9 mouse cellular contexts compared by ENCODE assay signal in the genomic region with DNA sequence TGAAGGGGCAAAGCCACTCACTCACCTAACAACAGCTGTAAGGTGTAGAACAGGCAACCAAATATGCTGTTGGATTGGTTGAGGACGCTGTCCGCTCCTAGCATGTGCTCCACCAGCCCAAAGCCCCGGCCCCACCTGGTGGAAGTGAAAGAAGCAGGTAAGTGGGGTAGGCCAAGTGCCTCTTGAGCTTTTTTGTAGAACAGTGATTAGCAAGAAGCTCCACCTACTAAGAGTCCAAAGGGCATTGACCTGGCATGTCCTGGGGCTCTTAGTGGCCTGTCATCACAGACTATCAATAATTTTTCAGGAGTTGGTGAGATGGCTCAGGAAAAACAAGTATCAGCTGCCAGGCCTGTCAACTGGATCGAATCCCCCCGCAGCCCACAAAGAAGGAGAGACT. TPM values are rescaled to one million over a fixed set of nuclear protein-coding genes. Genes with fewer than 3 reads are reported as not detected.
DNase-seq lines count a peak whose midpoint lies in the region; ATAC-seq lines count a peak whose summit lies in the region.
"Had no signal": no experiment of that assay in that cellular context is flagged by ENCODE, and none has a peak within 500 bp of the region (broad histone marks: within the 10 kb centered on the region; RNA-seq: fewer than 3 reads in every experiment).

No protein-coding gene starts in this region.

- H3K9ac ChIP-seq in heart, embryonic 16.5 days (ENCODE audit: low read length), result peak overlapping the region; percentile 81
- peak overlapping the region; percentile 80 for H3K9ac ChIP-seq in embryonic facial prominence, embryonic 13.5 days
- H3K9ac ChIP-seq in midbrain, embryonic 16.5 days (ENCODE audit: low read depth, low read length), result peak overlapping the region; percentile 77; the same call in 1 of the 2 replicates

- peaks cover 8% of the 10 kb centered on the region for H3K4me1 ChIP-seq in heart, embryonic 16.5 days (ENCODE audit: control insufficient read depth, insufficient read depth, low read length)
- peaks cover 10% of the 10 kb centered on the region for H3K4me1 ChIP-seq in embryonic facial prominence, embryonic 13.5 days
- peaks cover 13% of the 10 kb centered on the region for H3K4me1 ChIP-seq in limb, embryonic 10.5 days
- H3K4me1 ChIP-seq in midbrain, embryonic 16.5 days (ENCODE audit: control insufficient read depth, insufficient read depth, low read length), result peaks cover 8% of the 10 kb centered on the region

- no peaks in the 10 kb centered on the region for H3K9me3 ChIP-seq in heart, embryonic 16.5 days (replicated peaks; ENCODE audit: control insufficient read depth, low read length)
- H3K9me3 ChIP-seq in embryonic facial prominence, embryonic 13.5 days, result no peaks in the 10 kb centered on the region
- H3K9me3 ChIP-seq in limb, embryonic 10.5 days (replicated peaks), result no peaks in the 10 kb centered on the region
- H3K9me3 ChIP-seq in midbrain, embryonic 16.5 days (replicated peaks; ENCODE audit: control insufficient read depth, low read length, poor library complexity, severe bottlenecking), result no peaks in the 10 kb centered on the region

- no peaks in the 10 kb centered on the region for H3K27me3 ChIP-seq in heart, embryonic 16.5 days (ENCODE audit: control insufficient read depth, insufficient read depth, low read length)
- H3K27me3 ChIP-seq in embryonic facial prominence, embryonic 13.5 days, result no peaks in the 10 kb centered on the region
- no peaks in the 10 kb centered on the region for H3K27me3 ChIP-seq in limb, embryonic 10.5 days (ENCODE audit: low read depth, poor library complexity, severe bottlenecking)
- no peaks in the 10 kb centered on the region for H3K27me3 ChIP-seq in midbrain, embryonic 16.5 days (ENCODE audit: control insufficient read depth, insufficient read depth, low read depth, low read length)

- no peak for ATAC-seq in heart, embryonic 16.5 days (replicated peaks; ENCODE audit: extremely low read depth, insufficient read depth, low FRiP score)
- ATAC-seq in embryonic facial prominence, embryonic 13.5 days (ENCODE audit: insufficient number of reproducible peaks, insufficient read depth, low FRiP score, low TSS enrichment, low read depth), result no peak
- ATAC-seq in midbrain, embryonic 16.5 days, result no peak

- H3K27ac ChIP-seq in heart, embryonic 16.5 days (ENCODE audit: low read length), result no peak overlapping the region
- no peak overlapping the region for H3K27ac ChIP-seq in embryonic facial prominence, embryonic 13.5 days
- H3K27ac ChIP-seq in limb, embryonic 10.5 days, result no peak overlapping the region
- no peak overlapping the region; the same call in 1 of the 2 replicates for H3K27ac ChIP-seq in midbrain, embryonic 16.5 days (ENCODE audit: low read length)

- 0 out of 2 replicates have a peak, but pooled peaks cover 5% of the 10 kb centered on the region for H3K36me3 ChIP-seq in heart, embryonic 16.5 days (ENCODE audit: control insufficient read depth, insufficient read depth)
- H3K36me3 ChIP-seq in embryonic facial prominence, embryonic 13.5 days, result peaks cover 28% of the 10 kb centered on the region
- H3K36me3 ChIP-seq in limb, embryonic 10.5 days, result peaks cover 43% of the 10 kb centered on the region
- H3K36me3 ChIP-seq in midbrain, embryonic 16.5 days (ENCODE audit: control insufficient read depth, insufficient read depth, low read length), result peaks cover 13% of the 10 kb centered on the region

- peak overlapping the region; percentile 92 for H3K4me2 ChIP-seq in heart, embryonic 16.5 days (ENCODE audit: low read depth, low read length)
- peak overlapping the region; percentile 80 for H3K4me2 ChIP-seq in embryonic facial prominence, embryonic 13.5 days
- H3K4me2 ChIP-seq in midbrain, embryonic 16.5 days (ENCODE audit: low read length), result peak overlapping the region; percentile 82

- WGBS in heart, embryonic 16.5 days, result 68% methylated on average over 5 of the region's 5 CpGs
- 78% methylated on average over 5 of the region's 5 CpGs for WGBS in embryonic facial prominence, embryonic 13.5 days
- 76% methylated on average over 5 of the region's 5 CpGs for WGBS in limb, embryonic 10.5 days
- WGBS in midbrain, embryonic 16.5 days, result 77% methylated on average over 5 of the region's 5 CpGs

- intact Hi-C loops in heart, postnatal 10 days (cut with DNase I), result no loop called here
- intact Hi-C loops in left cerebral cortex, postnatal 25 days (cut with DNase I), result loop anchor here (2.0 kb wide), 1 partner anchor 18 kb away; a partner anchor contains a TSS

- DNase-seq in heart, postnatal 10 days, result no peak
- no peak for DNase-seq in limb, embryonic 10.5 days (ENCODE audit: low spot score)
- DNase-seq in spleen, adult 18-20 months, result no peak
- no peak for DNase-seq in left cerebral cortex, postnatal 25 days (ENCODE audit: low spot score in 2 of 2)
- no peak for DNase-seq in left cerebral cortex, adult 8-10 months (ENCODE audit: low spot score in 2 of 2)

- peak overlapping the region; percentile 77 for H3K4me3 ChIP-seq in heart, embryonic 16.5 days (ENCODE audit: low read length)
- peak overlapping the region; percentile 67 for H3K4me3 ChIP-seq in embryonic facial prominence, embryonic 13.5 days
- peak overlapping the region; percentile 67 for H3K4me3 ChIP-seq in limb, embryonic 10.5 days
- peak overlapping the region; percentile 69 for H3K4me3 ChIP-seq in midbrain, embryonic 16.5 days (ENCODE audit: low read depth, low read length)

RNA-seq across cellular contexts. Expression of a gene that starts 0.8 kb away (rescaled TPM):
- polyA plus RNA-seq in heart, embryonic 16.5 days (2015; fragmentation: Nextera tagmentation; extraction: Ambion mirVana), result not detected in 2 replicates
- not detected for total RNA-seq in heart, postnatal 10 days (2021)
- not detected in 2 replicates for polyA plus RNA-seq in embryonic facial prominence, embryonic 13.5 days (2015; fragmentation: Nextera tagmentation; extraction: Ambion mirVana)
- polyA plus RNA-seq in limb, embryonic 10.5 days (2016; fragmentation: Nextera tagmentation; extraction: Ambion mirVana), result not detected in 2 replicates
- polyA plus RNA-seq in midbrain, embryonic 16.5 days (2015; fragmentation: Nextera tagmentation; extraction: Ambion mirVana), result not detected in 2 replicates
- not detected for total RNA-seq in left cerebral cortex, postnatal 25 days (2021)
- not detected for total RNA-seq in left cerebral cortex, adult 8-10 months (2022)
- polyA plus RNA-seq: frontal cortex, adult 2 months had no signal

RNA-seq across cellular contexts. Expression of a gene that starts 0.9 kb away (rescaled TPM):
- 99.9 and 113 TPM in 2 replicates for polyA plus RNA-seq in heart, embryonic 16.5 days (2015; fragmentation: Nextera tagmentation; extraction: Ambion mirVana)
- total RNA-seq in heart, postnatal 10 days (2021), result 10 to 100 TPM; 33.8 to 34.3 TPM
- 136 and 137 TPM in 2 replicates for polyA plus RNA-seq in embryonic facial prominence, embryonic 13.5 days (2015; fragmentation: Nextera tagmentation; extraction: Ambion mirVana)
- polyA plus RNA-seq in limb, embryonic 10.5 days (2016; fragmentation: Nextera tagmentation; extraction: Ambion mirVana), result 48.3 and 51.8 TPM in 2 replicates
- 55.1 and 59.5 TPM in 2 replicates for polyA plus RNA-seq in midbrain, embryonic 16.5 days (2015; fragmentation: Nextera tagmentation; extraction: Ambion mirVana)
- 10 to 100 TPM; 22.9 to 26.0 TPM for total RNA-seq in left cerebral cortex, postnatal 25 days (2021)
- total RNA-seq in left cerebral cortex, adult 8-10 months (2022), result 10 to 100 TPM; 18.5 to 31.2 (median 25.2) TPM

RNA-seq across cellular contexts. Expression of a gene that starts 3.7 kb away (rescaled TPM):
- 1.5 and 1.8 TPM in 2 replicates for polyA plus RNA-seq in heart, embryonic 16.5 days (2015; fragmentation: Nextera tagmentation; extraction: Ambion mirVana)
- 1 to 10 TPM in 1 of 2 experiments, under 1 TPM in 1; 0.60 to 1.1 TPM for total RNA-seq in heart, postnatal 10 days (2021)
- polyA plus RNA-seq in embryonic facial prominence, embryonic 13.5 days (2015; fragmentation: Nextera tagmentation; extraction: Ambion mirVana), result 1.4 and 1.5 TPM in 2 replicates
- polyA plus RNA-seq in limb, embryonic 10.5 days (2016; fragmentation: Nextera tagmentation; extraction: Ambion mirVana), result 0.50 and 0.75 TPM in 2 replicates
- polyA plus RNA-seq in midbrain, embryonic 16.5 days (2015; fragmentation: Nextera tagmentation; extraction: Ambion mirVana), result 1.1 and 1.2 TPM in 2 replicates
- 1 to 10 TPM; 1.7 to 1.9 TPM for total RNA-seq in left cerebral cortex, postnatal 25 days (2021)
- total RNA-seq in left cerebral cortex, adult 8-10 months (2022), result 1 to 10 TPM in 3 of 4 experiments, under 1 TPM in 1; 0.78 to 2.1 (median 1.4) TPM

RNA-seq across cellular contexts. Expression of a gene that starts 9.4 kb away (rescaled TPM):
- 141 and 149 TPM in 2 replicates for polyA plus RNA-seq in heart, embryonic 16.5 days (2015; fragmentation: Nextera tagmentation; extraction: Ambion mirVana)
- total RNA-seq in heart, postnatal 10 days (2021), result 10 to 100 TPM; 96.6 to 98.5 TPM
- polyA plus RNA-seq in embryonic facial prominence, embryonic 13.5 days (2015; fragmentation: Nextera tagmentation; extraction: Ambion mirVana), result 83.2 and 96.8 TPM in 2 replicates
- polyA plus RNA-seq in limb, embryonic 10.5 days (2016; fragmentation: Nextera tagmentation; extraction: Ambion mirVana), result 130 and 137 TPM in 2 replicates
- polyA plus RNA-seq in midbrain, embryonic 16.5 days (2015; fragmentation: Nextera tagmentation; extraction: Ambion mirVana), result 61.3 and 67.1 TPM in 2 replicates
- total RNA-seq in left cerebral cortex, postnatal 25 days (2021), result 10 to 100 TPM; 33.7 to 37.6 TPM
- 10 to 100 TPM; 39.4 to 47.5 (median 44.3) TPM for total RNA-seq in left cerebral cortex, adult 8-10 months (2022)

RNA-seq across cellular contexts. Expression of a gene that starts 17.8 kb away (rescaled TPM):
- polyA plus RNA-seq in heart, embryonic 16.5 days (2015; fragmentation: Nextera tagmentation; extraction: Ambion mirVana), result 26.1 and 30.4 TPM in 2 replicates
- total RNA-seq in heart, postnatal 10 days (2021), result 10 to 100 TPM; 12.7 to 14.6 TPM
- polyA plus RNA-seq in embryonic facial prominence, embryonic 13.5 days (2015; fragmentation: Nextera tagmentation; extraction: Ambion mirVana), result 45.6 and 52.3 TPM in 2 replicates
- 48.0 and 53.0 TPM in 2 replicates for polyA plus RNA-seq in limb, embryonic 10.5 days (2016; fragmentation: Nextera tagmentation; extraction: Ambion mirVana)
- polyA plus RNA-seq in midbrain, embryonic 16.5 days (2015; fragmentation: Nextera tagmentation; extraction: Ambion mirVana), result 46.9 and 48.3 TPM in 2 replicates
- total RNA-seq in left cerebral cortex, postnatal 25 days (2021), result 10 to 100 TPM; 28.6 to 28.7 TPM
- total RNA-seq in left cerebral cortex, adult 8-10 months (2022), result 10 to 100 TPM; 25.3 to 33.8 (median 27.6) TPM
